Mouse (Mus musculus): ENCODE measurements around the gene Gm13101. TPM values are rescaled to one million over a fixed set of nuclear protein-coding genes. Genes with fewer than 3 reads are reported as not detected.

Gm13101 gene
- polyA plus RNA-seq, 1 experiment from 2014 or later, result not detected

Other genes with a start within 250 kb of the Gm13101 start
- not detected in 2 replicates for gene Gm13078, start 247.5 kb downstream of the Gm13101 start, polyA plus RNA-seq (2014; fragmentation: Nextera tagmentation; extraction: Ambion mirVana)
- not detected in 2 replicates for gene Gm13023, start 177.6 kb downstream of the Gm13101 start, polyA plus RNA-seq (2014; fragmentation: Nextera tagmentation; extraction: Ambion mirVana)
- not detected in 2 replicates for gene Gm13084, start 150.9 kb downstream of the Gm13101 start, polyA plus RNA-seq (2014; fragmentation: Nextera tagmentation; extraction: Ambion mirVana)
- not detected in 2 replicates for gene Gm13103, start 120.5 kb downstream of the Gm13101 start, polyA plus RNA-seq (2014; fragmentation: Nextera tagmentation; extraction: Ambion mirVana)
- not detected in 2 replicates for gene Pramef6, start 66.6 kb downstream of the Gm13101 start, polyA plus RNA-seq (2014; fragmentation: Nextera tagmentation; extraction: Ambion mirVana)
- gene Pramef25, start 15.9 kb downstream of the Gm13101 start, polyA plus RNA-seq (2014; fragmentation: Nextera tagmentation; extraction: Ambion mirVana), result not detected in 2 replicates
- gene Pramef17, start 27.4 kb upstream of the Gm13101 start, polyA plus RNA-seq (2014; fragmentation: Nextera tagmentation; extraction: Ambion mirVana), result not detected in 2 replicates
- not detected in 2 replicates for gene Pramel4, start 92.2 kb upstream of the Gm13101 start, polyA plus RNA-seq (2014; fragmentation: Nextera tagmentation; extraction: Ambion mirVana)
- gene Gm13102, start 139.5 kb upstream of the Gm13101 start, polyA plus RNA-seq (2014; fragmentation: Nextera tagmentation; extraction: Ambion mirVana), result not detected in 2 replicates
- gene Oog3, start 195.7 kb upstream of the Gm13101 start, polyA plus RNA-seq (2014; fragmentation: Nextera tagmentation; extraction: Ambion mirVana), result not detected in 2 replicates
- gene Oog2, start 223.8 kb upstream of the Gm13101 start, polyA plus RNA-seq (2014; fragmentation: Nextera tagmentation; extraction: Ambion mirVana), result not detected in 2 replicates
- gene C87977, start 246.4 kb upstream of the Gm13101 start, polyA plus RNA-seq (2014; fragmentation: Nextera tagmentation; extraction: Ambion mirVana), result not detected in 2 replicates

Measured in midbrain, embryonic 14.5 days (tissue).